In genomic region chrX:18163917-18164624, GRCm38 (mm10) we compare ENCODE assay signal across 8 mouse cellular contexts. TPM values are rescaled to one million over a fixed set of nuclear protein-coding genes. Genes with fewer than 3 reads are reported as not detected.
DNase-seq lines count a peak whose midpoint lies in the region; ATAC-seq and TF ChIP-seq lines count a peak whose summit lies in the region.

No protein-coding gene starts in this region.

- intact Hi-C loops in heart, postnatal 25 days (cut with DNase I): loop anchor here (5.0 to 10.0 kb wide), 2 partner anchors 88 to 281 kb away; no protein-coding TSS in a partner anchor

- no peak for TF ChIP-seq POLR2A in bone marrow, adult 2 months (IDR thresholded peaks at IDR 0.05; ENCODE audit: borderline replicate concordance, control insufficient read depth, low read depth, low read length)
- TF ChIP-seq POLR2A in myocyte (IDR thresholded peaks at IDR 0.05; ENCODE audit: insufficient read length, low read depth): no peak

- peak overlapping the region; percentile 91 for H3K9ac ChIP-seq in forebrain, embryonic 13.5 days
- peak overlapping the region; percentile 96 for H3K9ac ChIP-seq in liver, embryonic 12.5 days

- H3K27ac ChIP-seq in bone marrow, adult 2 months (ENCODE audit: control insufficient read depth, insufficient read depth, low read depth, low read length, poor library complexity): peak overlapping the region; percentile 92; the same call in 1 of the 2 replicates
- H3K27ac ChIP-seq in forebrain, embryonic 13.5 days: peak overlapping the region; percentile 96
- peak overlapping the region; percentile 95 for H3K27ac ChIP-seq in liver, embryonic 12.5 days

- peak overlapping the region; percentile 94 for H3K4me3 ChIP-seq in bone marrow, adult 2 months (replicated peaks; ENCODE audit: control insufficient read depth, low read depth, low read length)
- H3K4me3 ChIP-seq in forebrain, embryonic 13.5 days: peak overlapping the region; percentile 78
- H3K4me3 ChIP-seq in liver, embryonic 12.5 days: peak overlapping the region; percentile 88
- peak overlapping the region; percentile 88 for H3K4me3 ChIP-seq in myocyte

- H3K79me2 ChIP-seq in myocyte (ENCODE audit: control insufficient read depth, insufficient read depth): peaks cover 58% of the 10 kb centered on the region

- H3K4me1 ChIP-seq in bone marrow, adult 2 months (ENCODE audit: control insufficient read depth, insufficient read depth, low read length): no peaks in the 10 kb centered on the region
- H3K4me1 ChIP-seq in forebrain, embryonic 13.5 days: no peaks in the 10 kb centered on the region
- H3K4me1 ChIP-seq in liver, embryonic 12.5 days: peaks cover 13% of the 10 kb centered on the region; the same call in 1 of the 2 replicates

- H3K27me3 ChIP-seq in forebrain, embryonic 13.5 days: no peaks in the 10 kb centered on the region
- no peaks in the 10 kb centered on the region for H3K27me3 ChIP-seq in liver, embryonic 12.5 days (replicated peaks)
- H3K27me3 ChIP-seq in myocyte (ENCODE audit: control insufficient read depth, insufficient read depth, insufficient read length): no peaks in the 10 kb centered on the region

- no peaks in the 10 kb centered on the region for H3K36me3 ChIP-seq in forebrain, embryonic 13.5 days (ENCODE audit: poor library complexity, severe bottlenecking)
- H3K36me3 ChIP-seq in liver, embryonic 12.5 days: no peaks in the 10 kb centered on the region
- no peaks in the 10 kb centered on the region for H3K36me3 ChIP-seq in myocyte (ENCODE audit: control insufficient read depth, insufficient read depth)

- WGBS in bone marrow, adult 2 months: under 1% methylated on average over 10 of the region's 10 CpGs
- under 1% methylated on average over 10 of the region's 10 CpGs for WGBS in forebrain, embryonic 13.5 days
- WGBS in liver, embryonic 12.5 days (ENCODE audit: insufficient replicate concordance): 2% methylated on average over 10 of the region's 10 CpGs

- no peak for ATAC-seq in forebrain, embryonic 13.5 days
- no peak for ATAC-seq in liver, embryonic 12.5 days

- TF ChIP-seq CTCF in bone marrow, adult 2 months (IDR thresholded peaks at IDR 0.05; ENCODE audit: control insufficient read depth, insufficient read depth, low read length): no peak

- peak overlapping the region; percentile 60 for H3ac ChIP-seq in myocyte (ENCODE audit: control insufficient read depth, insufficient read length)

- no peaks in the 10 kb centered on the region for H3K9me3 ChIP-seq in forebrain, embryonic 13.5 days (replicated peaks)
- no peaks in the 10 kb centered on the region for H3K9me3 ChIP-seq in liver, embryonic 12.5 days (replicated peaks)

- DNase-seq in heart, adult 11 months: peak; percentile 92
- no peak for DNase-seq in heart, postnatal 25 days (ENCODE audit: low spot score)
- peak; percentile 73 for DNase-seq in induced T-regulatory cell, adult 2 months (ENCODE audit: low read depth)
- peak; percentile 5 to 21 for DNase-seq in thymus, postnatal 10 days (ENCODE audit: low spot score in 2 of 2)

- peak overlapping the region; percentile 64 for H3K4me2 ChIP-seq in forebrain, embryonic 13.5 days
- peak overlapping the region; percentile 56 for H3K4me2 ChIP-seq in liver, embryonic 12.5 days
- peak overlapping the region; percentile 72 for H3K4me2 ChIP-seq in myocyte (ENCODE audit: low read depth)

TF ChIP-seq in myocyte, 11 proteins besides CTCF, POLR2A, EP300 and RAD21:
- TF ChIP-seq REST (IDR thresholded peaks at IDR 0.05; ENCODE audit: insufficient read depth, insufficient read length) (no peak), TCF3 (IDR thresholded peaks at IDR 0.05; ENCODE audit: insufficient read length, low read depth) (no peak), SRF (IDR thresholded peaks at IDR 0.05; ENCODE audit: control insufficient read depth, insufficient read length, low read depth) (no peak), MYOG (IDR thresholded peaks at IDR 0.05; ENCODE audit: control insufficient read depth in 1 of 3, insufficient read depth in 1 of 3, insufficient read length in 2 of 3, low read depth in 2 of 3) (no peak), MYOD1 (IDR thresholded peaks at IDR 0.05; ENCODE audit: control insufficient read depth in 1 of 3, insufficient read length in 2 of 3, low read depth in 2 of 3) (no peak), USF1 (IDR thresholded peaks at IDR 0.05; ENCODE audit: low read depth) (no peak), E2F4 (IDR thresholded peaks at IDR 0.05; ENCODE audit: insufficient read depth) (no peak), POLR2AphosphoS2 (IDR thresholded peaks at IDR 0.05; ENCODE audit: insufficient read length, low read depth) (no peak), CEBPB (IDR thresholded peaks at IDR 0.05; ENCODE audit: insufficient read depth, poor library complexity, severe bottlenecking) (no peak), MAX (IDR thresholded peaks at IDR 0.05; ENCODE audit: low read depth) (no peak), TCF12 (IDR thresholded peaks at IDR 0.05; ENCODE audit: insufficient read depth, poor library complexity, severe bottlenecking) (no peak)

RNA-seq across cellular contexts. Expression of gene Kdm6a, which starts 1.7 kb away (rescaled TPM):
- 10 to 100 TPM; 21.0 to 44.7 TPM for total RNA-seq in heart, postnatal 25 days (2021)
- 8.5 and 11.8 TPM in 2 replicates for polyA plus RNA-seq in bone marrow, adult 2 months (2011; ENCODE audit: insufficient read depth, insufficient read length, low replicate concordance, missing spikeins)
- 19.4 and 21.0 TPM in 2 replicates for polyA plus RNA-seq in forebrain, embryonic 13.5 days (2015; fragmentation: Nextera tagmentation; extraction: Ambion mirVana)
- polyA plus RNA-seq in liver, embryonic 12.5 days (2016; fragmentation: Nextera tagmentation; extraction: Ambion mirVana): 20.5 TPM in 2 replicates
- 5.7 TPM for polyA plus RNA-seq in myocyte (2012; fragmentation: generic; extraction: Trizol)

RNA-seq across cellular contexts. Expression of gene Dusp21, which starts 18.4 kb away (rescaled TPM):
- not detected for total RNA-seq in heart, postnatal 25 days (2021)
- not detected in 2 replicates for polyA plus RNA-seq in bone marrow, adult 2 months (2011; ENCODE audit: insufficient read depth, insufficient read length, low replicate concordance, missing spikeins)
- polyA plus RNA-seq in forebrain, embryonic 13.5 days (2015; fragmentation: Nextera tagmentation; extraction: Ambion mirVana): not detected in 2 replicates
- polyA plus RNA-seq in liver, embryonic 12.5 days (2016; fragmentation: Nextera tagmentation; extraction: Ambion mirVana): not detected in 2 replicates
- polyA plus RNA-seq in myocyte (2012; fragmentation: generic; extraction: Trizol): not detected
